Mouse (Mus musculus) liver, embryonic 13.5 days (tissue): ENCODE measurements around the gene Zrsr1. TPM values are rescaled to one million over a fixed set of nuclear protein-coding genes. Genes with fewer than 3 reads are reported as not detected.

Source experiments
- ATAC-seq: fragments of 200-750 bp; cut with Nextera tagmentation; 2 replicates; pipeline ENCODE4 v1.8.0; 2017; ENCODE audit warnings: low read depth, mild to moderate bottlenecking, moderate number of reproducible peaks, moderate library complexity
- DNase-seq: peaks from one replicate; pipeline ENCODE4 v3.0.0; 2022
- H3K27ac ChIP-seq: fragments of 300-500 bp; sonication (generic); 2 replicates; pipeline ENCODE4 v1.5.1; 2015; ENCODE audit warnings: moderate library complexity, mild to moderate bottlenecking, inconsistent platforms
- H3K27me3 ChIP-seq: fragments of 300-500 bp; sonication (generic); 2 replicates; pipeline ENCODE4 v1.6.1; 2015; ENCODE audit warnings: mild to moderate bottlenecking, inconsistent platforms
- H3K36me3 ChIP-seq: fragments of 300-500 bp; sonication (generic); 2 replicates; pipeline ENCODE4 v1.6.1; 2015; ENCODE audit warnings: mild to moderate bottlenecking, inconsistent platforms
- H3K4me1 ChIP-seq: fragments of 300-500 bp; sonication (generic); replicated peaks from 2 replicates; pipeline ENCODE4 v1.6.1; 2015; ENCODE audit warnings: inconsistent platforms
- H3K4me2 ChIP-seq: fragments of 300-500 bp; sonication (generic); 2 replicates; pipeline ENCODE4 v1.6.1; 2015; ENCODE audit warnings: inconsistent platforms, mild to moderate bottlenecking, moderate library complexity
- H3K4me3 ChIP-seq: fragments of 300-500 bp; sonication (generic); replicated peaks from 2 replicates; pipeline ENCODE4 v1.5.1; 2015; ENCODE audit warnings: mild to moderate bottlenecking, inconsistent platforms
- H3K9ac ChIP-seq: fragments of 300-500 bp; sonication (generic); 2 replicates; pipeline ENCODE4 v1.6.1; 2015; ENCODE audit warnings: mild to moderate bottlenecking, inconsistent platforms
- H3K9me3 ChIP-seq: fragments of 300-500 bp; sonication (generic); replicated peaks from 2 replicates; pipeline ENCODE4 v1.6.1; 2016; ENCODE audit warnings: inconsistent platforms
- whole genome bisulfite sequencing: fragments of 180-500 bp; shearing (Covaris S2); methylation state at CpG from one replicate; pipeline ENCODE4 v1.1.7; 2015; ENCODE audit not compliant: insufficient replicate concordance; 5-methylcytosine and 5-hydroxymethylcytosine counted together
- polyA plus RNA-seq: library from polyadenylated mRNA; unstranded; fragments of >200 nt; fragmentation: Nextera tagmentation; extraction: Ambion mirVana; gene quantifications from 2 replicates; pipeline ENCODE4 v1.2.1, GENCODE M21; 2015

Zrsr1 gene
- polyA plus RNA-seq, 1 experiment from 2014 or later = 2.2 TPM

DNA sequence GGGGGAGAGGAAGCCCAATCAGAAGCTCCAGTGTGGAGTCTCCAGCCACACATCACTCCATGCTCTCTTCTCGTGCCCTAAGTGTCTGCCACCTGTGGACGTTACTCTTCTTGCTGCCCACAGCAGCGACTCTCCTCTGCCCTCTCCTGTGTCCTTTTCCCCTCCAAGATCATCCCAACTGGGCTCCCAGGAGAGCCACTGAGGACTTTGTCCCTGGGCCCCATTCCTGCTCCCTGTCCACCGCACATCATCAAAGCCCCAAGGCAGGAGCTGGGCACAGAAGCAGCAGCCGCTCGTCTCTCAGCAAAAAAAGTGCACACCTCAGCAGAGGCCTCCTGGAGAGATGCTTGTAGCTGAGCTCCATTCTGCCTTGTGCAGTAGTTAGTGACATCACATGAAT lies 43.2 kb downstream of the Zrsr1 start:
- H3K9ac ChIP-seq = no peak overlapping the region
- ATAC-seq = no peak
- no peaks in the 10 kb centered on the region for H3K9me3 ChIP-seq
- no peaks in the 10 kb centered on the region for H3K4me1 ChIP-seq
- H3K27me3 ChIP-seq = no peaks in the 10 kb centered on the region
- no peak overlapping the region for H3K4me3 ChIP-seq
- H3K4me2 ChIP-seq = no peak overlapping the region
- H3K27ac ChIP-seq = no peak overlapping the region
- no peak for DNase-seq
- 60% methylated on average over 6 of the region's 6 CpGs for WGBS
- H3K36me3 ChIP-seq = no peaks in the 10 kb centered on the region

DNA sequence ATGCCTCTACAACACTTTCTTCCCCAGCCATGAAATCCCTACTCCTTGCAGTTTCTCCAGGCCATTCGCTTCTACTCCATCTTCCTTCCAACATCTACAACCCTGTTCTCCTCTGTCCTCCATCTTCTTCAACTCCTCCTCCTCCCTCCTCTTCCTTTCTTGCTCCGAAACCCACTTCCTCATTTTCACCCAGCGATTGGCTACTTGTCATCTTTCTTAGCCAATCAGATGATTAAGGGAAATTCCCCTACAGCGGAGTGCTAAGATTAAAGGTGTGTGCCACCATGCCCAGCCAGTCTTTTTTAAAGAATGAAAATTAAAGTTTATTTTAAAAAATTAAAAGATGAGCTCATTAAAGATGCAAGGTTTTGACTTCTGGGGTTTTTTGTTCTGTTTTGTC lies 46.1 kb downstream of the Zrsr1 start:
- no peak overlapping the region for H3K9ac ChIP-seq
- DNase-seq (no peak), ATAC-seq (no peak)
- no peak overlapping the region for H3K4me3 ChIP-seq
- no peaks in the 10 kb centered on the region for H3K4me1 ChIP-seq
- no peaks in the 10 kb centered on the region for H3K9me3 ChIP-seq
- WGBS = 60% methylated on average over 4 of the region's 4 CpGs
- no peak overlapping the region for H3K27ac ChIP-seq
- H3K36me3 ChIP-seq = no peaks in the 10 kb centered on the region
- no peak overlapping the region for H3K4me2 ChIP-seq
- H3K27me3 ChIP-seq = no peaks in the 10 kb centered on the region

DNA sequence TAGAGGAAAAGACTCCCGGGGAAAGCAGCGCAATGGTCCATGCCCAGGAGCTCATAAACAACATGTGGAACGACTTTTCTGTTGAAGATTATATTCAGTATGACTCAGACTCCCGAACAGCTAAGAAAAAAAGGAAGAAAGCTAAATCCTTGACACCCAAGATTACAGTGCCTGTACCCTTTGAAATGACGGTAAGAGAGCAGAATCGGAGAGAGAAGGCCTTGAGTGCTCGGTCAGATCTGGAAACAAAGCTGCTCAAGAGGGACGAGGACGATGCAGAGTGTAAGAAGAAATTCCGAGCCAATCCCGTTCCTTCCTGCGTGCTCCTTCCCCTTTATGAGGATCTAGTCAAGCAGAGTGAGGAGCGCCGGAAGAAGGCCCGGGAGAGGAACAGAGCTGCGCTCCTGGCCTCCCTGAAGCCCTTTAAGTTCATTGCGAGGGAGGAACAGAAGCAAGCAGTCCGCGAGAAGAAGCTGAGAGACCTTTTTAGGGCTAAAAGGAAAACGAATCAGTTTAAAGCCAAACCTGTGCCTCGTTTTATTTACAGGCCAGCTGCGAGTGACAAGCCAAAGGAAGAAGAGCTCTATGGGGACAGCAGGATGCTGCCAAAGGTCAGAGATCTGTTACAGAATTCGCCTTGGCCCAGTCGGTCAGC lies 48.4 kb downstream of the Zrsr1 start:
- Histone ChIP-seq H3K9me3 (no peaks in the 10 kb centered on the region), H3K27me3 (no peaks in the 10 kb centered on the region), H3K36me3 (no peaks in the 10 kb centered on the region), H3K27ac (no peak overlapping the region), H3K4me1 (no peaks in the 10 kb centered on the region), H3K4me3 (no peak overlapping the region), H3K9ac (no peak overlapping the region), H3K4me2 (no peak overlapping the region)
- no peak for ATAC-seq
- DNase-seq = no peak
- WGBS = 68% methylated on average over 24 of the region's 24 CpGs

DNA sequence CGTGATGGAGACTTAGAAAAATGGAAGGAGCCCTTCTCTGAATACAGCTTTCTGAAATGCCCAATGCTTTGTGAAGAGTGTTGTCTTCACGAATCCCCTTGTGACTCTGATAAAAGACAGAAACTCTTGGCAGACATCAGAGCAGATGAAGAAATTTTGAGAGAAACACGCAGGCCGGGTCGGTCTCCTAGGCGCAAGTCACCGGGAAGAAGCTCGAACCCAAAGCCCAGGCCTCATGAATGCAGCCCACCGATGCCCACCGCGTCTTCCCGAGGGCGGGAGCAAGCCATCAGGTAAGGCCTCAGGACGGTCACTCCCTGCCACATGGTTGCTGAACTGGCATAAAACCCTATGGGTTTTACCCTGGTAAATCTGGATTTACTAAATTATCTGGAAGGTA lies 49.0 kb downstream of the Zrsr1 start:
- H3K4me2 ChIP-seq = no peak overlapping the region
- no peaks in the 10 kb centered on the region for H3K36me3 ChIP-seq
- ATAC-seq = no peak
- no peaks in the 10 kb centered on the region for H3K4me1 ChIP-seq
- 84% methylated on average over 14 of the region's 14 CpGs for WGBS
- no peak overlapping the region for H3K9ac ChIP-seq
- H3K27me3 ChIP-seq = no peaks in the 10 kb centered on the region
- no peak overlapping the region for H3K4me3 ChIP-seq
- no peak overlapping the region for H3K27ac ChIP-seq
- no peaks in the 10 kb centered on the region for H3K9me3 ChIP-seq
- DNase-seq = no peak

DNA sequence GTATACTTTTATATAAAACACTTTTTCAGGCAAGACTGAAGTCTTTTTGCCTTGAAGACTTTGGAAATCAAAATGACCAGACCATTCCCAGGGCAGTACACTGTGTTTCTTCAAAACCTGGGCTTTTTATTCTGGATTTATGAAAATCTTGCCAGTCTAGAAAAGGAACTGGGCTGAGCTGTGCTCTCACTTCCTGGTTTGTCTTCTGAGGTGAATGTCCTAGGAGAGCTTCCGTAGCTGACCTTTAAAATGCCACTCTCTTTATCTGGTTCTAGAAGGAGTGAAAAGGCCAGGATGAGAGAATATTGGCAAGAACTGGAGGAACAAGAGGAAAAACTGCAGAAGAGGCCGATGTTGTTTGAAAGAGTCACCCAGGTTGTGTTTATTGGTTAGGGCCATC lies 51.4 kb downstream of the Zrsr1 start:
- no peaks in the 10 kb centered on the region for H3K4me1 ChIP-seq
- 66% methylated on average over 2 of the region's 2 CpGs for WGBS
- H3K27ac ChIP-seq = no peak overlapping the region
- H3K4me2 ChIP-seq = no peak overlapping the region
- H3K4me3 ChIP-seq = no peak overlapping the region
- no peak for ATAC-seq
- H3K27me3 ChIP-seq = no peaks in the 10 kb centered on the region
- H3K36me3 ChIP-seq = no peaks in the 10 kb centered on the region
- no peaks in the 10 kb centered on the region for H3K9me3 ChIP-seq
- no peak for DNase-seq
- no peak overlapping the region for H3K9ac ChIP-seq

DNA sequence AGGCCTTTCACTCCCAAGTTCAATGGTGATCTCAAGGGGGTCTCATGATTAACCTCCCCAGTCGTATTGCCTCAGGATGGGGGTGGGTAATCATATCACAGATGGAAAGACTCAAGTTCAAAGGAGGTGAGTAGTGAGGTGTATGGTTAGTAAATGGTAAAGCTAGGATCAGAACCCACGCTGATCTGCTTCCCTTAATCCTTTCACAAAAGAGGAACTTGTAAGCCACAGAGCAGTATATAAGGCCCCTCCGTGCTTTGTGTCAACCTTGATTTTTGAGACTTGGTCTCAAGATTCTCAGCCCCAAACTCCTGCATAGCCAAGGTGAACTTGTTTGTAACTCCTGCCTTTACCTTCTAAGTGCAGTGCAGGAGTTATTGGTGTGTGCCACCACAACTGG lies 52.4 kb downstream of the Zrsr1 start:
- no peak overlapping the region for H3K4me3 ChIP-seq
- ATAC-seq (no peak), DNase-seq (no peak)
- no peaks in the 10 kb centered on the region for H3K9me3 ChIP-seq
- H3K4me1 ChIP-seq = peaks cover 5% of the 10 kb centered on the region; the same call in 1 of the 2 replicates
- H3K9ac ChIP-seq = no peak overlapping the region
- no peak overlapping the region for H3K27ac ChIP-seq
- H3K36me3 ChIP-seq = no peaks in the 10 kb centered on the region
- H3K4me2 ChIP-seq = no peak overlapping the region
- no peaks in the 10 kb centered on the region for H3K27me3 ChIP-seq
- WGBS = 35% methylated on average over 3 of the region's 3 CpGs

Other genes with a start within 250 kb of the Zrsr1 start
- 4.8 TPM in 2 replicates for gene B3gnt2, start 111.0 kb upstream of the Zrsr1 start, polyA plus RNA-seq
- 6.8 and 9.0 TPM in 2 replicates for gene Gm28048, start 10.1 kb downstream of the Zrsr1 start, polyA plus RNA-seq
- 209 and 224 TPM in 2 replicates for gene Commd1, start 10.4 kb downstream of the Zrsr1 start, polyA plus RNA-seq
- 206 and 239 TPM in 2 replicates for gene Cct4, start 18.5 kb downstream of the Zrsr1 start, polyA plus RNA-seq
- gene Fam161a, start 35.5 kb downstream of the Zrsr1 start, polyA plus RNA-seq = 0.51 and 1.6 TPM in 2 replicates